Mouse (Mus musculus): Measurements from ENCODE around the gene H2-M10.4. TPM values are rescaled to one million over a fixed set of nuclear protein-coding genes. Genes with fewer than 3 reads are reported as not detected.

The H2-M10.4 gene
- polyA plus RNA-seq, 1 experiment from 2014 or later: not detected

- Histone ChIP-seq H3K4me3 (replicated peaks; ENCODE audit: low read length) (no peak overlapping the region), H3K4me1 (ENCODE audit: control insufficient read depth, insufficient read depth, low read length) (no peaks in the 10 kb centered on the region), H3K4me2 (ENCODE audit: low read depth, low read length) (no peak overlapping the region), H3K9me3 (replicated peaks; ENCODE audit: control insufficient read depth, low read length) (no peaks in the 10 kb centered on the region), H3K36me3 (ENCODE audit: control insufficient read depth, insufficient read depth, low read length) (no peaks in the 10 kb centered on the region), H3K27me3 (ENCODE audit: control insufficient read depth, insufficient read depth, low read length) (no peaks in the 10 kb centered on the region), H3K9ac (ENCODE audit: low read length) (no peak overlapping the region), H3K27ac (ENCODE audit: low read length) (no peak overlapping the region)
- 40% methylated on average over 2 of the region's 2 CpGs for WGBS
- no peak for ATAC-seq (ENCODE audit: insufficient read depth, low FRiP score)
These were observed 44.7 kb downstream of the H2-M10.4 start for GRCm38 (mm10) chr17:36417416-36417815.

GRCm38 (mm10) chr17:36415407-36415806, 46.7 kb downstream of the H2-M10.4 start:
- Histone ChIP-seq H3K9ac (ENCODE audit: low read length) (no peak overlapping the region), H3K36me3 (ENCODE audit: control insufficient read depth, insufficient read depth, low read length) (no peaks in the 10 kb centered on the region), H3K27me3 (ENCODE audit: control insufficient read depth, insufficient read depth, low read length) (no peaks in the 10 kb centered on the region), H3K4me2 (ENCODE audit: low read depth, low read length) (no peak overlapping the region), H3K9me3 (replicated peaks; ENCODE audit: control insufficient read depth, low read length) (no peaks in the 10 kb centered on the region), H3K4me1 (ENCODE audit: control insufficient read depth, insufficient read depth, low read length) (no peaks in the 10 kb centered on the region), H3K27ac (ENCODE audit: low read length) (no peak overlapping the region), H3K4me3 (replicated peaks; ENCODE audit: low read length) (no peak overlapping the region)
- no peak for ATAC-seq (ENCODE audit: insufficient read depth, low FRiP score)
- WGBS: 57% methylated on average over 1 of the region's 1 CpGs

- Histone ChIP-seq H3K27ac (ENCODE audit: low read length) (no peak overlapping the region), H3K4me2 (ENCODE audit: low read depth, low read length) (no peak overlapping the region), H3K27me3 (ENCODE audit: control insufficient read depth, insufficient read depth, low read length) (no peaks in the 10 kb centered on the region), H3K4me3 (replicated peaks; ENCODE audit: low read length) (no peak overlapping the region), H3K9me3 (replicated peaks; ENCODE audit: control insufficient read depth, low read length) (no peaks in the 10 kb centered on the region), H3K9ac (ENCODE audit: low read length) (no peak overlapping the region), H3K4me1 (ENCODE audit: control insufficient read depth, insufficient read depth, low read length) (no peaks in the 10 kb centered on the region), H3K36me3 (ENCODE audit: control insufficient read depth, insufficient read depth, low read length) (no peaks in the 10 kb centered on the region)
- 82% methylated on average over 1 of the region's 1 CpGs for WGBS
- ATAC-seq (ENCODE audit: insufficient read depth, low FRiP score): no peak
These were observed 47.8 kb downstream of the H2-M10.4 start for GRCm38 (mm10) chr17:36414361-36414760.

Other genes starting within 250 kb of the H2-M10.4 start
- 112 and 116 TPM in 2 replicates for gene Rpp21, start 204.3 kb downstream of the H2-M10.4 start, polyA plus RNA-seq (2015; fragmentation: Nextera tagmentation; extraction: Ambion mirVana)
- gene Trim39, start 190.1 kb downstream of the H2-M10.4 start, polyA plus RNA-seq (2015; fragmentation: Nextera tagmentation; extraction: Ambion mirVana): 12.8 and 16.2 TPM in 2 replicates
- not detected in 2 replicates for gene H2-M10.2, start 175.8 kb downstream of the H2-M10.4 start, polyA plus RNA-seq (2015; fragmentation: Nextera tagmentation; extraction: Ambion mirVana)
- not detected in 2 replicates for gene H2-M10.1, start 136.2 kb downstream of the H2-M10.4 start, polyA plus RNA-seq (2015; fragmentation: Nextera tagmentation; extraction: Ambion mirVana)
- not detected in 2 replicates for gene H2-M10.3, start 93.9 kb downstream of the H2-M10.4 start, polyA plus RNA-seq (2015; fragmentation: Nextera tagmentation; extraction: Ambion mirVana)
- gene H2-M11, start 84.7 kb upstream of the H2-M10.4 start, polyA plus RNA-seq (2015; fragmentation: Nextera tagmentation; extraction: Ambion mirVana): not detected in 2 replicates
- gene H2-M9, start 180.3 kb upstream of the H2-M10.4 start, polyA plus RNA-seq (2015; fragmentation: Nextera tagmentation; extraction: Ambion mirVana): not detected in 2 replicates
- not detected in 2 replicates for gene H2-M1, start 209.9 kb upstream of the H2-M10.4 start, polyA plus RNA-seq (2015; fragmentation: Nextera tagmentation; extraction: Ambion mirVana)